Mouse (Mus musculus) neural tube, embryonic 13.5 days (tissue): ENCODE measurements around the gene Mcrs1. TPM values are rescaled to one million over a fixed set of nuclear protein-coding genes. Genes with fewer than 3 reads are reported as not detected.
"Not testable (repeated sequence)": the region's sequence is repeated elsewhere in the genome, so short reads cannot be mapped to it uniquely, and the experiment has no call there.

Experiments used
- ATAC-seq: fragments of 200-750 bp; cut with Nextera tagmentation; 2 replicates; pipeline ENCODE4 v1.8.0; 2017; ENCODE audit warnings: low read depth, mild to moderate bottlenecking, moderate TSS enrichment, moderate library complexity
- H3K27ac ChIP-seq: fragments of 300-500 bp; sonication (generic); replicated peaks from 2 replicates; pipeline ENCODE4 v1.5.1; 2015; ENCODE audit warnings: moderate library complexity, mild to moderate bottlenecking, inconsistent platforms
- H3K27me3 ChIP-seq: fragments of 300-500 bp; sonication (generic); 2 replicates; pipeline ENCODE4 v1.6.1; 2015; ENCODE audit warnings: mild to moderate bottlenecking, inconsistent platforms
- H3K36me3 ChIP-seq: fragments of 300-500 bp; sonication (generic); 2 replicates; pipeline ENCODE4 v1.6.1; 2015; ENCODE audit warnings: mild to moderate bottlenecking, inconsistent platforms
- H3K4me1 ChIP-seq: fragments of 300-500 bp; sonication (generic); replicated peaks from 2 replicates; pipeline ENCODE4 v1.6.1; 2015; ENCODE audit warnings: inconsistent platforms
- H3K4me2 ChIP-seq: fragments of 300-500 bp; sonication (generic); 2 replicates; pipeline ENCODE4 v1.6.1; 2015; ENCODE audit warnings: inconsistent platforms, mild to moderate bottlenecking, moderate library complexity
- H3K4me3 ChIP-seq: fragments of 300-500 bp; sonication (generic); 2 replicates; pipeline ENCODE4 v1.5.1; 2015; ENCODE audit warnings: mild to moderate bottlenecking, inconsistent platforms
- H3K9ac ChIP-seq: fragments of 300-500 bp; sonication (generic); 2 replicates; pipeline ENCODE4 v1.6.1; 2015; ENCODE audit warnings: moderate library complexity, mild to moderate bottlenecking, inconsistent platforms
- H3K9me3 ChIP-seq: fragments of 300-500 bp; sonication (generic); 2 replicates; pipeline ENCODE4 v1.6.1; 2016; ENCODE audit warnings: inconsistent platforms
- WGBS: fragments of 180-500 bp; shearing (Covaris S2); methylation state at CpG from one replicate; pipeline ENCODE4 v1.1.7; 2015; 5-methylcytosine and 5-hydroxymethylcytosine counted together
- polyA plus RNA-seq: library from polyadenylated mRNA; unstranded; fragments of >200 nt; fragmentation: Nextera tagmentation; extraction: Ambion mirVana; gene quantifications from 2 replicates; pipeline ENCODE4 v1.2.1, GENCODE M21; 2015

Mcrs1 gene
- polyA plus RNA-seq, 1 experiment from 2014 or later, result 181 TPM

- no peak for ATAC-seq
- H3K27me3 ChIP-seq, result no peaks in the 10 kb centered on the region
- H3K4me3 ChIP-seq, result no peak overlapping the region
- H3K27ac ChIP-seq, result no peak overlapping the region
- H3K9ac ChIP-seq, result no peak overlapping the region
- H3K4me2 ChIP-seq, result no peak overlapping the region
- H3K36me3 ChIP-seq, result no peaks in the 10 kb centered on the region
- WGBS, result 87% methylated on average over 2 of the region's 2 CpGs
- no peaks in the 10 kb centered on the region for H3K9me3 ChIP-seq
- peaks cover 11% of the 10 kb centered on the region; the same call in 1 of the 2 replicates for H3K4me1 ChIP-seq
Measured at GRCm38 (mm10) chr15:99264363-99264762, 12.6 kb upstream of the Mcrs1 start.

- Histone ChIP-seq H3K4me3 (no peak overlapping the region), H3K9me3 (no peaks in the 10 kb centered on the region), H3K27me3 (no peaks in the 10 kb centered on the region), H3K27ac (no peak overlapping the region), H3K9ac (no peak overlapping the region), H3K4me1 (peaks cover 11% of the 10 kb centered on the region; the same call in 1 of the 2 replicates), H3K36me3 (no peaks in the 10 kb centered on the region), H3K4me2 (no peak overlapping the region)
- no peak for ATAC-seq
- 42% methylated on average over 10 of the region's 10 CpGs for WGBS
Measured at GRCm38 (mm10) chr15:99262702-99263101, 10.9 kb upstream of the Mcrs1 start.

- Histone ChIP-seq H3K9ac (no peak overlapping the region), H3K4me3 (peak overlapping the region; percentile 3; the same call in 1 of the 2 replicates)
Measured at GRCm38 (mm10) chr15:99259730-99260252, 8.0 kb upstream of the Mcrs1 start.

GRCm38 (mm10) chr15:99259167-99259729 is 7.5 kb upstream of the Mcrs1 start:
- Histone ChIP-seq H3K4me2 (peak overlapping the region; percentile 33), H3K27me3 (peaks cover 3% of the 10 kb centered on the region; the same call in 1 of the 2 replicates), H3K4me1 (0 out of 2 replicates have a peak, but pooled peaks cover 7% of the 10 kb centered on the region), H3K27ac (no peak overlapping the region), H3K36me3 (no peaks in the 10 kb centered on the region), H3K9me3 (no peaks in the 10 kb centered on the region), H3K9ac (no peak overlapping the region), H3K4me3 (no peak overlapping the region)
- no peak for ATAC-seq
- 68% methylated on average over 8 of the region's 8 CpGs for WGBS

More at GRCm38 (mm10) chr15:99259730-99260252, 8.0 kb upstream of the Mcrs1 start:
- Histone ChIP-seq H3K9me3 (no peaks in the 10 kb centered on the region), H3K4me2 (peak overlapping the region; percentile 46), H3K27ac (no peak overlapping the region), H3K36me3 (no peaks in the 10 kb centered on the region), H3K4me1 (0 out of 2 replicates have a peak, but pooled peaks cover 7% of the 10 kb centered on the region), H3K27me3 (peaks cover 3% of the 10 kb centered on the region; the same call in 1 of the 2 replicates)
- 3% methylated on average over 8 of the region's 10 CpGs for WGBS
- peak; percentile 49; the same call in 1 of the 2 replicates for ATAC-seq

GRCm38 (mm10) chr15:99255241-99255749 is 3.5 kb upstream of the Mcrs1 start:
- WGBS, result 78% methylated on average over 6 of the region's 6 CpGs
- Histone ChIP-seq H3K27me3 (peaks cover 3% of the 10 kb centered on the region; the same call in 1 of the 2 replicates), H3K4me3 (no peak overlapping the region), H3K4me1 (peaks cover 20% of the 10 kb centered on the region), H3K36me3 (no peaks in the 10 kb centered on the region), H3K27ac (no peak overlapping the region), H3K9me3 (no peaks in the 10 kb centered on the region), H3K9ac (no peak overlapping the region), H3K4me2 (no peak overlapping the region)
- ATAC-seq, result no peak

- H3K27me3 ChIP-seq, result peaks cover 3% of the 10 kb centered on the region; the same call in 1 of the 2 replicates
- no peak overlapping the region for H3K27ac ChIP-seq
- no peak overlapping the region for H3K9ac ChIP-seq
- no peak overlapping the region for H3K4me3 ChIP-seq
- H3K36me3 ChIP-seq, result peaks cover 2% of the 10 kb centered on the region; the same call in 1 of the 2 replicates
- peaks cover 23% of the 10 kb centered on the region for H3K4me1 ChIP-seq
- no peaks in the 10 kb centered on the region for H3K9me3 ChIP-seq
- no peak for ATAC-seq
- 82% methylated on average over 2 of the region's 2 CpGs for WGBS
- no peak overlapping the region for H3K4me2 ChIP-seq
Measured at GRCm38 (mm10) chr15:99254477-99255005, 2.8 kb upstream of the Mcrs1 start.

- Histone ChIP-seq H3K36me3 (peaks cover 10% of the 10 kb centered on the region; the same call in 1 of the 2 replicates), H3K4me3 (no peak overlapping the region), H3K27me3 (peaks cover 3% of the 10 kb centered on the region; the same call in 1 of the 2 replicates), H3K9ac (no peak overlapping the region), H3K4me1 (peaks cover 23% of the 10 kb centered on the region), H3K27ac (no peak overlapping the region), H3K9me3 (no peaks in the 10 kb centered on the region), H3K4me2 (no peak overlapping the region)
- WGBS, result 98% methylated on average over 6 of the region's 6 CpGs
- no peak for ATAC-seq
Measured at GRCm38 (mm10) chr15:99253772-99254171, 2.0 kb upstream of the Mcrs1 start.

GRCm38 (mm10) chr15:99253175-99253479 is 1.4 kb upstream of the Mcrs1 start:
- WGBS, result 54% methylated on average over 2 of the region's 2 CpGs
- not testable (repeated sequence) for H3K9me3 ChIP-seq, H3K27ac ChIP-seq, ATAC-seq, H3K9ac ChIP-seq, H3K27me3 ChIP-seq
- peak overlapping the region; percentile 84 for H3K4me2 ChIP-seq
- peaks cover 23% of the 10 kb centered on the region for H3K4me1 ChIP-seq
- peaks cover 16% of the 10 kb centered on the region for H3K36me3 ChIP-seq
- peak overlapping the region; percentile 56; the same call in 1 of the 2 replicates for H3K4me3 ChIP-seq

GRCm38 (mm10) chr15:99252381-99253174 is 817 bp upstream of the Mcrs1 start:
- peak; percentile 55 for ATAC-seq
- Histone ChIP-seq H3K36me3 (peaks cover 22% of the 10 kb centered on the region), H3K4me1 (peaks cover 23% of the 10 kb centered on the region), H3K4me3 (peak overlapping the region; percentile 56), H3K9me3 (no peaks in the 10 kb centered on the region), H3K27ac (peak overlapping the region; percentile 92), H3K4me2 (peak overlapping the region; percentile 84), H3K27me3 (peaks cover 3% of the 10 kb centered on the region; the same call in 1 of the 2 replicates), H3K9ac (peak overlapping the region; percentile 80)
- WGBS, result 5% methylated on average over 22 of the region's 22 CpGs

- 1% methylated on average over 14 of the region's 15 CpGs for WGBS
- peak overlapping the region; percentile 56 for H3K4me3 ChIP-seq
- H3K27ac ChIP-seq, result peak overlapping the region; percentile 23; the same call in 1 of the 2 replicates
- peak overlapping the region; percentile 80 for H3K9ac ChIP-seq
- peak overlapping the region; percentile 84 for H3K4me2 ChIP-seq
- peaks cover 36% of the 10 kb centered on the region for H3K36me3 ChIP-seq
- not testable (repeated sequence) for H3K27me3 ChIP-seq, H3K9me3 ChIP-seq, ATAC-seq
- H3K4me1 ChIP-seq, result peaks cover 23% of the 10 kb centered on the region
Measured at GRCm38 (mm10) chr15:99251111-99251510, 650 bp downstream of the Mcrs1 start.

- no peak overlapping the region for H3K9ac ChIP-seq
- no peak overlapping the region for H3K4me3 ChIP-seq
- no peak overlapping the region for H3K4me2 ChIP-seq
- H3K27ac ChIP-seq, result no peak overlapping the region
- no peaks in the 10 kb centered on the region for H3K9me3 ChIP-seq
- 91% methylated on average over 11 of the region's 11 CpGs for WGBS
- peaks cover 48% of the 10 kb centered on the region for H3K36me3 ChIP-seq
- H3K27me3 ChIP-seq, result no peaks in the 10 kb centered on the region
- no peak for ATAC-seq
- peaks cover 23% of the 10 kb centered on the region for H3K4me1 ChIP-seq
Measured at GRCm38 (mm10) chr15:99249938-99250337, 1.8 kb downstream of the Mcrs1 start.

- no peak for ATAC-seq
- peaks cover 23% of the 10 kb centered on the region for H3K4me1 ChIP-seq
- WGBS, result 87% methylated on average over 9 of the region's 9 CpGs
- no peak overlapping the region for H3K4me2 ChIP-seq
- no peak overlapping the region for H3K9ac ChIP-seq
- no peak overlapping the region for H3K27ac ChIP-seq
- H3K36me3 ChIP-seq, result peaks cover 58% of the 10 kb centered on the region
- H3K4me3 ChIP-seq, result no peak overlapping the region
- no peaks in the 10 kb centered on the region for H3K27me3 ChIP-seq
- no peaks in the 10 kb centered on the region for H3K9me3 ChIP-seq
Measured at GRCm38 (mm10) chr15:99248972-99249371, 2.8 kb downstream of the Mcrs1 start.
